Mouse (Mus musculus) gastrocnemius, postnatal 25 days (tissue): Measurements from ENCODE around the gene Arhgap32. TPM values are rescaled to one million over a fixed set of nuclear protein-coding genes. Genes with fewer than 3 reads are reported as not detected.

Experiments used
- DNase-seq: peaks from one replicate; pipeline ENCODE4 v3.0.0; 2022
- microRNA-seq, 2 experiments: library from miRNA; unstranded; fragments of <30 nt; microRNA quantifications; one replicate each; pipeline ENCODE4 v1.2.0; 2021; ENCODE audit warnings: borderline replicate concordance in 2 of 2
- total RNA-seq, 2 experiments: library from RNA; stranded (reverse); gene quantifications; 1 replicate in 1 of 2; 2 replicates in 1 of 2; pipeline ENCODE4 v1.2.3; 2021

Arhgap32 gene
- total RNA-seq, 2 experiments from 2014 or later = 8.3 to 9.8 TPM

DNA sequence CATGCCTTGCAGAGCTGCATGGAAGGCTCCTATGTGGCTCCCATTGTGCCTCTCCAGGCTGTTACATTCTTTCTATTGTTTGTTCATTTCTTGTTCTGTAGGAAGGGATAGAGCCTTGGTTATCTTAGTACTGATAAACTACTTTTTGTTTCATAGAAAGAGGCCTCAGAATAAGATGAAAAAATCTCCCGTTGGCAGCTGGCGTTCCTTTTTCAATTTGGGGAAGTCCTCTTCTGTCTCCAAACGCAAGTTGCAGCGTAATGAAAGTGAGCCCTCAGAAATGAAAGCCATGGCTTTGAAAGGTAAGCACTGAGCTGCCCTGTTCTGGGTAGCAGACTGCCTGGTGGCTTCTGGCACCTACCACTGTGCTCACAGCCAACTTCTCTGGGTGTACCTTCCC, 134.6 kb downstream of the Arhgap32 start:
- no peak for DNase-seq

DNA sequence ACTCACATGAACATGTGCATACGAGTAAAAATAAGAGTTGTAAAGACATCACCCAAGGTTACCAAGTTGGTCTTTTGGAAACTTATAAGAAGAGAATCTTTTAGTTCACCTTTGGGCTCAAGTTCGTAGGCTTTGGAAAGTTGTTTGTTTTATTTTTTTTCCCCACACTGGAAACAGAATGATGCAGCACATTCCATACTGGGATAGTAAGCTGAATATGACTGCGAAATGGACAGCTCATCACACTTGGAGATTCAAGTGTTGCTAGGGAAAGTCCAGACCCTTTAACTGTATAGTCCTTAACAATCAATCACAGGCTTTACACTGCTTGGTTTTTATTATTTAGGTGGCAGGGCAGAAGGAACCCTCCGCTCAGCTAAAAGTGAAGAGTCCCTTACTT, 137.8 kb downstream of the Arhgap32 start:
- no peak for DNase-seq

DNA sequence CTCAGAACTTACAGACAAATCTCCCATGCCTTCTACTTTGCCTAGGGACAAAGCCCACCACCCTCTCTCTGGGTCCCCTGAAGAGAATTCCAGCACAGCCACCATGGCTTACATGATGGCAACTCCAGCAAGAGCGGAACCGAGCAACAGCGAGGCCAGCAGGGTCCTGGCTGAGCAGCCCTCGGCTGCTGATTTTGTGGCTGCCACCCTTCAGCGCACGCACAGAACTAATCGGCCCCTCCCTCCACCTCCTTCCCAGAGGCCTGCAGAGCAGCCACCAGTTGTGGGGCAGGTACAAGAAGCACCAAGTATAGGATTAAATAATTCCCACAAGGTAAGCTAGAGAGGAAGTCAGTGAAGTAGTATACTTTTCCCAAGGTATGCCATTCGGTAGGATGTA, 141.4 kb downstream of the Arhgap32 start:
- no peak for DNase-seq

DNA sequence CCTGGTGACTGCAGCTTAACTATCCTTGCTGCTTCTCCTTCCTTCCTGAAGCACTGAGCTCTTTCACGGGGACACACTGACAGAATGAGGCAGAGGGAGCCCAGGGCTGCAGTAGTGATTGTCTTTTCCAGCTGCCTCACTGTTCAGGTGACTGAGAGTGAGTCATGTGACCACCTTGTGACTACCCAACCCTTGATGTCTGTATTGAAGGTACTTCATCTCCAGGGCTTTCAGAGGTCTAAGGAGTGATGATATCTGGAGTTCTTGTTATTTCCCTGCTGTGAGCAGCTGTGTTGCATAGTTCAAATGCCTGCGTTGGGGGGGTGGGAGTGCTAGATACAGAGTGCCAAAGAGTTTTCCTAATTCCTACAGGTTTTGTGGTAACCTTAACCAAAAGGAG, 141.9 kb downstream of the Arhgap32 start:
- DNase-seq = no peak

DNA sequence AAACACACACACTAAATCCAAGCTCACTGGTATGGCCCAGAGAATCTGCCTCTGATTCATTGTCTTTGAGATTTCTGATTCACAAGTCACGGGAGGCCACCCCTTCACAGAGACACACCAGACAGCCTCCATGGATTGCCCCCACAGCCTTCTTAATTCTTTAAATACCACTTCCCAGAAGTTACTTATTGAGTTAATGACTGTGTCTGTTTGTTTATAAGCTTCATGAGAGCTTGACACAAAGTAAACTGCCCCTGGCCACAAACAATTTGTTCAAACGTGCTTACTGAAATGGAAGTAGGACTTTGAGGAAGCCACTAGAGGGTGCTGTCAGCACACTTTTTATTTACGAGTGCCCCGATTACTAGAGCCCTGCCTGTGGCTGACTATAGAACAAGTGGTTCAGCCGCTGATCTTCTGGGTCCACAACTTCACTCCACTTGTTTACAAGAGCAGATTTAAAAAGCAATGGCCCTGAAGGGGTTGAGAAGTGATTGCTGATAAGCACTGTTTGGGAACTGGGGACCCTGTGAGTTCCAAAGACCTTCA, 156.0 kb downstream of the Arhgap32 start:
- DNase-seq = no peak

DNA sequence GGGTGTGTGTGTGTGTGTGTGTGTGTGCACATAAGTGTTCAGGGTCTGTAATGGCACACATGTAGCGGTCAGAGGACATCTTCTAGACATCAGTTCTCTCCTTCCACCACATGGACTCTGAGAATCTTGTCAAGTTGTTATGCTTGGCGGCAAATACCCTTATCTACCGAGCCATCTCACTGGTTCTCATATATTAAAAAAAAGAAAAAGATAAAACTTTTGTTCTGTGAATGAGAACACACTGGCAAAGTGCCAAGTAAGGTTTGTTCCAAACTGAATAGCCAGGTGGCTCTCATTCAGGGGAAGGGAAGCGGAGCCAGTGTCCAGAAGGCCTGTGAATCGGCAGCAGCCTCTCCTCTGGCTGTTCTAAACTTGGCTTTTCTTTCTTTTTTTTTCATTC, 162.1 kb downstream of the Arhgap32 start:
- DNase-seq = no peak

DNA sequence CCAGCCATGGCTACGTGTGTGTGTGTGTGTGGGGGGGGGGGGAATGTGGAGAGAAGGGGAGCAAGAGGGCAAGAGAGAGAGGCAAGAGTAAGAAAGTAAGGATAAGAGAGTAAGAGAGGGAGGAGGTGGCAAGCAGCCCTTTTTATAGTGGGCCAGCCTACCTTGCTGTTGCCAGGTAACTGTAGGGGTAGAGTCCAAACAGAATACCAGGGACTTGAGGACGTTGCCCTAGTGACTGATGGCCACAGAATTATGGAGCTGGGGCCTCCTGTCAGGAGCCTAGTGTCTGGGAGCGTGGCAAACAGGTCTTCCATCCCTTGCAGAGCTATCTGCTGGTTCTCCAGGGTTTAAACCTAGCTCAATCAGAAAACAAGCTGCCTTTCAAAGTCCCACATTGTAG, 163.9 kb downstream of the Arhgap32 start:
- DNase-seq = no peak

DNA sequence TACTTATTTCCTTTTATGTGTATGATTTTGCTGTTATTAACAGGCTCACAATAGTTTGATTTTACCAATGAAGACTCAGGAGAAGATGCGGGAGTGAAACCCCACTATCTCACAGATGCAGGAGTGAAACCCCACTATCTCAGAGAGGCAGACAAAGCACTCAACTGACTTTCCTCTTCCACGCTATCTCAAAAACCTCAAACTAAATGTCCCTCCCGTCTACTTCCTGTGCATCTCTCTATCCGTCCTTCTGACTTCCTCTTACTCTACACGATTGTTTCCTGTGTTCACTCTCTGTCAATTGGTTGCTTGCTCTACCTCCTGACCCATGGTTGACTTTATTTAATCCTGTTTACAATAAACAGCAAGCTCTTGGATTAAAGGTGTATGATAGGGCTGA, 164.5 kb downstream of the Arhgap32 start:
- no peak for DNase-seq

DNA sequence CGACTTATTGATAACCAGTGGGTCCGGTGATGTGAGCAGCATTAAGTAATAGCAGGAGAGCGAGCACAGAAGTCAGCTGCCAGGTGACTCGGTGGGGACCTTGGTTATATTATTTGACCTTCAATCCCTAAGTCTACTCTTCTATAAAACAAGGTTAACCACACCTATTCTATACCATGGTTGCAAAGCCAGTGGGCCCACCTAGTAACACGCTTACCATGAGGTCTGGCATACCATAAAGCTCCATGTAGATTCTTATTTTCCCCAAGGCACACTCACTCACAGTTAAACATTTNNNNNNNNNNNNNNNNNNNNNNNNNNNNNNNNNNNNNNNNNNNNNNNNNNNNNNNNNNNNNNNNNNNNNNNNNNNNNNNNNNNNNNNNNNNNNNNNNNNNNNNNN, 167.7 kb downstream of the Arhgap32 start:
- no peak for DNase-seq

DNA sequence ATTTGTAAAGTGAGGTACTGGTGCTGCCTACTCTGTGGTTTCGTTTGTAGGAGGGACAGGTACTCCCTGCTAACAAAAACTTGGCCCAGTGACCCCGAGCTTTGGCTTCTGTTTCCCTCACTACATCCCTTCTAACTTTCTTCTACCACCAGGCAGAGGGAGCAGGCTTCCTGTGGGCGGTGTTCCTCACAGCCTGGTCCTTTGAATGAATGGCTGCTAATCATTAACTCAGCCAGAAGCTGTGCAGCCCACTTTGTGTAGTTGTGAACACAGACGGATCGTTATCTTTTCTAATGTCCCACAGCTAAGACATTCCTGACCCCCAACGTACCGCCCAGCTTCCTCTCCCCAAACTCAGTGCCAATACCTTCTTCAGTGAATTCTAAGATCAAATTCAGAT, 175.7 kb downstream of the Arhgap32 start:
- no peak for DNase-seq

DNA sequence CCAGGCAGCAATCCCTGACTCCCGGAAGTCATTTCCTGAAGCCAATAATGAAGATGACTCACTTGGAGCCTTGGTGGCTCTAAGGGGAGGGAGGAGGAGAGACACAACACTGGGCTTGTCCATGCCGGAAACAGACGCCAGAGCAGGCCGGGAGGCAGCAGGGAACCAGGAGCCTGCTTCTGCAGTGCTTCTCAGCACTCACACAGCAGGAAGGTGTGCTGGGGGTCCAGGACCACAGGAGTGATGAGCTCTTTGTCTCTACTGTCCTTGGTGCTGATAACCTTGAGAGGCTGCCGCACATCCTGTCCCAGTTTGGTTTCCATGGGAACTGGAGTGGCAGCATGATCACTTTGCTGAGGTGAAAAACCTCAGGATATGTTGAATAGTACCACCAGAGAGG, 176.8 kb downstream of the Arhgap32 start:
- DNase-seq = peak; percentile 19

DNA sequence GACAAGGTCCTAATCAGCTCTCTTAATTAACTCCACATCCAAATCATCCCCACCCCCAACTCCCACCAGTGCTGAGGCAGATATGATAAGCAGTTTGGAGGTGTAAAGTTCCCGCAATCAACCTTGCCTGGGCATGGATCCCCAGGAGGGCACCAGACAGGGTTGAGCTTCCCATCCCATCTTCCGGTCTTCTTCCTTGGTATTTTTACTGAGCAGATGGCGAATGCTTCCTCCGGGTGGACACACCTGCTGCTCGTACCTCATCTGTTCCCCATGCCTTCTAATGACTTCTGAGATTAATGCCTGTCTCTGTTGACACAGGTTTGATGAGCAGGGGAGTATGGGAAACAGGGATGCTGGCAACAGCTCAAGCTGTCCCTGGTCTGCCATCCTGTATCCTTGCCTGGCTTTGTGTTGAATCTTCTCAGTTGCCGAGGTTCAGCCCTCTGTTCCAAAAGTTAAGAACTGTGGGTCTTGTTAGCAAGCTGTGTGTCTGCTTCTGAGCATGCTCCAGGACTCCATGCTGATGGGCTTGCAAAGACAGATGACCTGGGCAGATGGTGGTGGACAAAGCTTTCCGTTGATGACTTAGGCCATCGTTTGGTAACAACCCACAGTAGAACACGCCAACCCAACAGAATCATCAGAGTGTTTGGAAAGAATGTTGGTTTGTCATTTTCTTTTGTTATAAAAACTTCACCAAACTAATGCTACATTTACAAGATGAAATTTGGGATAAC, 179.3 kb downstream of the Arhgap32 start:
- DNase-seq = no peak

DNA sequence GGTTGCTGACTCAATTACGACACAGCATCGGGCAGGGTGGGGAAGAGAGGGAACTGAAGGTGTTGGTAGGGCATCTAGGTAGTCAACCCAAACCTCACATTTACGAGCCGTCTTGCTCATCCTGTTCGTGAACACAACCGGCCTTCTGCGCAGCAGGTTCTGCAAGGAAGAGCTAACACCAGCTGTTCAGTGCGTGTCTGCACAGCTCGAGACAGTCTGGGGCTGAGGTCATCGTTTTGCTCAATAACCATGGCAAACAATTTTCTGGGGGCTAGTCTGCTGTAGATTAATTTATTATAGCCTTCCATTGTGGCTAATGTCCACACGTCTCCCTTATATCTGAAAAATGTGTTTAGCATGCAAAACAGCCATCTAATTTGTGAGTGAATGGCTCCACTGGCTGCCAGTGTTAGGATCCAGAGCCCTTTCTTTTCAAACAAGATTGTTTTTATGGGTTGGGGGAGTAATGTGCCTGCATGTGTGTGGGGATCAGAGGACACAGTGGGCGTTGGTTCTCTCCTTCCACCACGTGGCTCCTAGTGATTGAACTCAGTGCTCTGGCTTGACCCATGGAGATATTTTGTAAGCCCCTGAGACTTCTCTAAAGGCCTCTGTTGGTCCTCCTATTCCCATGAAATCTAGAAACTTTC, 186.7 kb downstream of the Arhgap32 start:
- no peak for DNase-seq

DNA sequence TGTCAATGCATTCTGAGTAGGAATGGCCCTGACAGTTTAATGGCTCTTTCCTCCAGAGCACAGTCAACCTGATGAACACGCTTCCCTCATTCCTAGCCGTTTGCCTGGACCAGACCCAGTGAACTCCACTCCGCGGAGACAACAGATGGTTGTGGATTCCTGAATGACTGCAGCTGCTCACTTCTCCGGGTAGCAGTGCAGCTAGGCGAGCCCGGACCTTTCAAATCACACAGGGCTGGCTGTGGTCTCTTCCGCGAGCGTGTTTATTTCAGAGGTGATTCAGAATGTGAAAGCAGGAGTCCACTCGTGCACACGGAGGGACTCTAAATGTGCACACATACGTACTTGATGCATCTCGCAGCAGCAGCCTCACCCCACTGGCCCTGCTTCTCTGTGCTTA, 195.8 kb downstream of the Arhgap32 start:
- DNase-seq = no peak

DNA sequence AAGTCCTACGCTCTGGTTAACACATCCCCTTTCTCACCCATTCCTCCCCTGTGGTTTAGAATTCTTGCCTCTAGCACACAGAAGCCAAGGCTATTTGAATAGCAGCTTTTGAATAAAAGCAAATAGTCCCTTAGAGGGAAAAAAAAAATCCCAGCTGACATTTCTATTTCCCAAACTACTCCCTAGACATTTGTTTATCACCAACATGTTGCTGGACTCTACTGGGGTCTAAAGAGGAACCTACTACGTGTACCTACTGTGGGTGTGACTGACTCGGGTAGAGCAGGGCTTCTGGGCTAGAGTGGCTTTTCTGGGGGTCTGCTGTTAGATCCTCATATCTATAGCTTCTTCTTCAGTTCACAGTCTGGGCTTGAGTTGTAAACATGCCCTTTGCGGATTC, 196.3 kb downstream of the Arhgap32 start:
- DNase-seq = no peak

DNA sequence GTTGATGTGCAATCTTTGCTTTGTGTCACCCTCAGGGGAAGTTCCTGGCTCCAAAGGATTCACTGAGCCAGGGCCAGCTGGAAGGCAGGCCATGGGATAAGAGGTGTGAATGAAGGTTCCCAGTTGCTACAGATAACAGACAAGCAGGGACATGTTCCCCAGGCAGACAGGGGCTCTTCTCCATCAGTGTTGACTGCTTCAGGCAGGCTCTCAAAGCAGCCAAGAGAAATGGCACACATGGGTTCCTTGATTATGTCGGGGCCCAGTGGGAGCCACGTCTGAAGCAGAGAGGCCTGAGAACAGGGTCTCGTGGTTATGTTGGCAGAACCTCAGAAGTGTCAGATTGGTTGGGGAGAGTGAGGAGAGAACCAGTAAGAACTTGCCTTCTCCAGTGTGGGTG, 198.1 kb downstream of the Arhgap32 start:
- no peak for DNase-seq

DNA sequence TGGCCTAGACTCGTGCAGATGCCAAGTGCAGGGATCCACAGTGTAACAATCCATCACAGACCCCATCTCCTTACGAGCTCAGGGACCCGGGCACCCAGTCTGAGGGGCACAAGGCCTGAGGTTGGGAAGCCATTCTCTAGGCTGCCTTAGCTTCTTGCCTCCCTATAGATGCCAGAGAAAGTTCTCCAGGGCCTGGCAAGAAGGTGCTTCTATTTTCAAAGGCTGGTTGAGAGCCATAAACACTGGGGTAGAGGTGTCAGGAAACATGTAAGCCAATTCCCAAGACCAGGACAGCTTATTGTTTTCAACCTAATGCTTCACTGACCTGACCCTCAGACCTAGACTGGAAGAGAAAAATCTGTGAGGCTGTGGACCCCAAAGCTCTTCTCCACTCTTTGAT, 200.1 kb downstream of the Arhgap32 start:
- DNase-seq = no peak

Small RNAs within 50 kb of the gene (microRNA-seq; reads per million reads assigned to microRNA genes)
- gene Gm44453 = 0 reads per million in 2 experiments

Other genes with a start within 250 kb of the Arhgap32 start
- gene Barx2, start 202.7 kb upstream of the Arhgap32 start, total RNA-seq = 10 to 100 TPM in 1 of 2 experiments, 1 to 10 TPM in 1; 3.1 to 18.7 TPM
- gene Kcnj5, start 228.2 kb downstream of the Arhgap32 start, total RNA-seq = not detected